Mouse (Mus musculus) limb, embryonic 14.5 days (tissue): ENCODE measurements around the gene Egfr. TPM values are rescaled to one million over a fixed set of nuclear protein-coding genes. Genes with fewer than 3 reads are reported as not detected.

Experiments used
- ATAC-seq: fragments of 200-750 bp; cut with Nextera tagmentation; 2 replicates; pipeline ENCODE4 v1.8.0; 2017; ENCODE audit warnings: low read depth, moderate number of reproducible peaks, moderate TSS enrichment; ENCODE audit not compliant: low FRiP score
- DNase-seq: peaks from one replicate; pipeline ENCODE4 v3.0.0-alpha.2; 2015; ENCODE audit warnings: low spot score
- H3K27ac ChIP-seq: fragments of 300-500 bp; sonication (generic); replicated peaks from 2 replicates; pipeline ENCODE4 v1.5.1; 2014; ENCODE audit warnings: low read depth, mild to moderate bottlenecking, low read length, moderate library complexity, mixed read lengths
- H3K27me3 ChIP-seq: fragments of 300-500 bp; sonication (generic); 2 replicates; pipeline ENCODE4 v1.6.1; 2014; ENCODE audit warnings: low read length, mixed read lengths; ENCODE audit not compliant: control insufficient read depth, insufficient read depth
- H3K36me3 ChIP-seq: fragments of 300-500 bp; sonication (generic); 2 replicates; pipeline ENCODE4 v1.6.1; 2014; ENCODE audit warnings: mild to moderate bottlenecking, low read length, moderate library complexity, mixed read lengths; ENCODE audit not compliant: control insufficient read depth, insufficient read depth
- H3K4me1 ChIP-seq: fragments of 300-500 bp; sonication (generic); 2 replicates; pipeline ENCODE4 v1.6.1; 2014; ENCODE audit warnings: antibody characterized with exemption, low read length, mixed read lengths; ENCODE audit not compliant: control insufficient read depth, insufficient read depth
- H3K4me2 ChIP-seq: fragments of 300-500 bp; sonication (generic); replicated peaks from 2 replicates; pipeline ENCODE4 v1.6.1; 2014; ENCODE audit warnings: low read depth, mild to moderate bottlenecking, low read length, moderate library complexity; ENCODE audit not compliant: severe bottlenecking
- H3K4me3 ChIP-seq: fragments of 300-500 bp; sonication (generic); replicated peaks from 2 replicates; pipeline ENCODE4 v1.5.1; 2014; ENCODE audit warnings: low read length
- H3K9ac ChIP-seq: fragments of 300-500 bp; sonication (generic); 2 replicates; pipeline ENCODE4 v1.6.1; 2014; ENCODE audit warnings: mild to moderate bottlenecking, low read depth, low read length, moderate library complexity; ENCODE audit not compliant: severe bottlenecking
- H3K9me3 ChIP-seq: fragments of 300-500 bp; sonication (generic); 2 replicates; pipeline ENCODE4 v1.6.1; 2016; ENCODE audit warnings: low read length; ENCODE audit not compliant: control insufficient read depth
- POLR2A ChIP-seq: fragments of 200-500 bp; IDR thresholded peaks from 2 replicates; pipeline ENCODE4 v1.8.0; 2012; ENCODE audit warnings: inconsistent platforms, mild to moderate bottlenecking, moderate library complexity, borderline replicate concordance; ENCODE audit not compliant: insufficient read depth, insufficient read length; ENCODE audit errors: extremely low read depth
- WGBS: fragments of 180-500 bp; shearing (Covaris S2); extraction: QIAGEN DNeasy Blood & Tissue Kit; methylation state at CpG from one replicate; pipeline ENCODE4 v1.1.7; 2014; 5-methylcytosine and 5-hydroxymethylcytosine counted together
- polyA plus RNA-seq, 2 experiments: library from polyadenylated mRNA; depleted of rRNA in 1 of 2; stranded (reverse) in 1 of 2; unstranded in 1 of 2; fragments of >200 nt; fragmentation: Nextera tagmentation in 1 of 2; extraction: Ambion mirVana in 1 of 2; gene quantifications; 2 replicates each; pipeline versions ENCODE4 v1.2.1 to v1.2.3; 2012 to 2014

Gene Egfr
- polyA plus RNA-seq, 2 experiments, result 19.8 to 35.8 TPM

DNA sequence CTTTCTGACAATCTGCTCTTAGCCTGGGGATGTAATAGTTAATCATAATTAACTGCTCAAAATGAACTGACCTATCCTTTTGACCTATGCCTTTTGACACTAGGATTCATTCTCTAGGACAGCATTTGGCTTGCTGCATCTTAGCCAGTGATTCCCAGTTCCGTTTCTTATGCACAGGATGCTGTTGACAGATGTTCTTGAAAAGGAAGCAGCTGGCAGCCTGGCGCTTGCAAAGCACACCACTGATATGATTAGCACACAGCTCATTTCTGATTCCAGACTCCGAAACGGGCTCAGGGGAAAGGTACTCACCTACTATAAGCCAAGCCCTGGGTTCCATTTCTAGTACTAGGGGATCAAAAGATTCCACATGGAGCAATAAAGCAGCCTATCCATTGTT is 20.7 kb downstream of the Egfr start:
- Histone ChIP-seq H3K4me1 (peaks cover 16% of the 10 kb centered on the region), H3K9me3 (no peaks in the 10 kb centered on the region), H3K4me2 (no peak overlapping the region), H3K36me3 (no peaks in the 10 kb centered on the region), H3K9ac (no peak overlapping the region), H3K27me3 (no peaks in the 10 kb centered on the region), H3K27ac (no peak overlapping the region), H3K4me3 (no peak overlapping the region)
- no peak for TF ChIP-seq POLR2A
- DNase-seq (no peak), ATAC-seq (no peak)
- WGBS, result 49% methylated on average over 4 of the region's 4 CpGs

DNA sequence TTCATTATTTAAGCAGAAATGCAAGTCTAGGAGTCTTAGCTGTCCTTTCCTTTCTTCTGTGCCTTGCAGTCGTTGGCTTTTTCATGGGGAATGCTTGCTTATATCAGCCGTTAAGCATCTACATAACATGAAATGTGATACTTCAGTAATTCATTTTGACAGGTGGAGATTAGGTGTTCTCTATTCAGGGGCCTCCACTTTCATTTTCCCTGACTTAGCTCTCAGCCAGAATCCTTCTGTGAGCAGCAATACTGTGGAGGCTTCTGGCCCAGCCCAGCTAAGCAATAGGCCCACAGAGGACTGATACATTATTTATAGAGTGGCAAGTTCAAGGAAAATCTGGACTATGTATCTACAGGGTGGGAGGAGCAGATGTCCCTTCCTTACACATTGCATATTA is 25.0 kb downstream of the Egfr start:
- Histone ChIP-seq H3K36me3 (no peaks in the 10 kb centered on the region), H3K27ac (no peak overlapping the region), H3K9ac (no peak overlapping the region), H3K4me3 (no peak overlapping the region), H3K4me1 (peaks cover 5% of the 10 kb centered on the region; the same call in 1 of the 2 replicates), H3K27me3 (no peaks in the 10 kb centered on the region), H3K4me2 (no peak overlapping the region), H3K9me3 (no peaks in the 10 kb centered on the region)
- ATAC-seq, result no peak
- 33% methylated on average over 2 of the region's 2 CpGs for WGBS
- DNase-seq, result peak; percentile 49
- TF ChIP-seq POLR2A, result no peak

DNA sequence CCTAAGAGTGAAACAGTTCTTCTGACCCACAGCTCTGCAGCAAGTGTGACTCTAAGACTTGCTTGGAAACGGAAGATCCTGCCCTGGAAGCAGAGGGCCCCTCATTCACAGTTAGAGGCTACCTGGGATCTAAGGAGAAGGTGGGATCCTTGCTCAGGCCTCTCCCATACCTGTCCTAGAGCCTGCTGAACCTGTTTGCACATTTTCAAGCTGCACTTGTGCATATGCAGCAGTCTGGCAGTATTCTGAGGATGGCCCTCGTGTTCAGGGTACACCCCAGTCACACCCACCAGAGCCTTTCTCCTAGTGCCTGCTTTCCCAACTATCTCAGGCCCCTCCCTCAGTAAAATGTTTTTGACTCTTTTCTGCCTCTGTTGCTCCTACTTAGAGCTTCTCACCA is 29.6 kb downstream of the Egfr start:
- Histone ChIP-seq H3K27ac (no peak overlapping the region), H3K4me1 (peaks cover 13% of the 10 kb centered on the region; the same call in 1 of the 2 replicates), H3K9me3 (no peaks in the 10 kb centered on the region), H3K4me3 (no peak overlapping the region), H3K4me2 (no peak overlapping the region), H3K9ac (no peak overlapping the region), H3K27me3 (no peaks in the 10 kb centered on the region), H3K36me3 (no peaks in the 10 kb centered on the region)
- ATAC-seq, result no peak
- no peak for TF ChIP-seq POLR2A
- WGBS, result 55% methylated on average over 2 of the region's 2 CpGs
- DNase-seq, result no peak

DNA sequence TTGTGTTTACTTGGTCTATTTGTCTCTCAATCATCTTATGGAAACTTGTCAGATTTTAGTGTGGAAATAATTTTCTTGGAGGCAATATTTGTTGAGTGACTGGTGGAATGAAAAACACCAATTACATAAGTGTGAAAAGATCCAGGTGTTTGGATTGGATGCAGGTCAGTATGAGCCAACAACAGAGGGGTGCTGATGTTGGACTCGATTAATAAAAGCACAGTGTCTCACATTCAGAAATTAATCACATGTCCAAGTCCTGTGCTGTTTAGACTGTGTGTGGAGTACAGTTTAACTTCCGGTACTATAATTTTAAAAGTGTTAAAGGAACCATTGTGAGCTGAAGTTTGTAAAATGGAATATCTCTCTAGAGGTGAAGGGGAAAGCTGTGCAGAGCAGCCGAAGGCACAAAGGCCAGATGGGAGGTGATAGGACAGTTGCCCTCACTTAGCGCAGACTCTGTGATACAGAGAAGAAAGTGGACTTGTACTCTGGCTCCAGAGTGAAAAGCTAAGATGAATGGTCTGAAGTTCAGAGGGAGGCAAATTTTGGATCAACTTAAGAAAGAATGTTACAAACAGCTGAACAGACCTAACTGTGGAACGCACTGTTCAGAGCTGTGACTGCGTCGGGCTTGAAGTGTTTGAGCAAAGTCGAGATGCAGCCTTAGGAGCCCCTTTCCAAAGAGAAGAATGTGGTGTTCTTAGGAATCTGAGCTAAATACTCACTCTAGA is 32.1 kb downstream of the Egfr start:
- peak; percentile 77; the same call in 1 of the 2 replicates for ATAC-seq
- H3K4me2 ChIP-seq, result no peak overlapping the region
- no peaks in the 10 kb centered on the region for H3K27me3 ChIP-seq
- no peak overlapping the region for H3K4me3 ChIP-seq
- TF ChIP-seq POLR2A, result no peak
- H3K9ac ChIP-seq, result no peak overlapping the region
- WGBS, result 64% methylated on average over 8 of the region's 8 CpGs
- H3K36me3 ChIP-seq, result no peaks in the 10 kb centered on the region
- H3K4me1 ChIP-seq, result 0 out of 2 replicates have a peak, but pooled peaks cover 9% of the 10 kb centered on the region
- H3K9me3 ChIP-seq, result no peaks in the 10 kb centered on the region
- DNase-seq, result peak; percentile 43
- H3K27ac ChIP-seq, result peak overlapping the region; percentile 70

DNA sequence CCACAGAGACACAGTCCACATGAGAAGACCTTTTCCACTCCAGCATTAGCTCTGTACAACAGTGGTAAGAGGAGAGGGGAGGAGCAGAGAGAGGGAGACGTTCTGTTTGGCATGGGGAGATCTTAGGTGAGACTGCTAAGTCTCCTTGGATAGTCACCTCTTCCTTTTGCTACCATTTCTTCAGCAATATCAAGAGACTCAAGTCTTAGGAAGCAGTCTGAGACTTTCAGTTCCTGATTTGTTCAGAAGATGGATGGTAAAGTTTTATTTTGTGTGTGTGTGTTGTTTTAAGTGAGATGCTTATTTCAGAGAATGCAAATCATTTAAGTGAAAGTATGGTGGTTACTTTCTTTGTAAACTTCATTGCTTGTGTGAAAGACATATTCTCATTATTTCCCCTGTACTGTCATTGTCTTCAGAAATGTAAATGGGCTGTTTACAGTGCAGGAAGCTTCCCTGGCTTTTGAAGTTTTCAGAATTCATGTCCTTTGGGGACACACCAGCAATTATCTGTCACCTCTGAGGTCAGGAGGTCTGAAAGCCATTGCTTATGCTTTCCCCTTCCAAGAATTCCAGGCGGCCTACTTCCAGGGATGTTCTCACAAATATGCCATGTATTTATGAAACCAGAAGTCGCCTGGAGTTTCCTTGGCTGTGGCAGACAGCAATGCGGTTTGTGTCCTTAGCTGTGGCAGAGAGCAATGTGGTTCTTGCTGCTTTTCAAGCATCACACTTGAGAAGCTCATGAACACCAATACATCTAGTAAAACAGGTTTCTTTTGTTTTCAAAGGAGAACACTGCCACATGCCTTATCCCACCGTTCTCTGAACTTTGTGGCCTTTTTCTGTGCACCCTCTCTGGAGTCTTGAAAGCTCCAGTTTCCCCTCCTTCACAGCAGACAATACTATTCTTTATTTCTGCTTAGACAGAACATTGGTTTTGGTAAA is 40.9 kb downstream of the Egfr start:
- DNase-seq (no peak), ATAC-seq (no peak)
- Histone ChIP-seq H3K36me3 (no peaks in the 10 kb centered on the region), H3K27me3 (no peaks in the 10 kb centered on the region), H3K27ac (0 out of 2 replicates have a peak overlapping the region, but pooled peaks have one; percentile 5), H3K4me3 (no peak overlapping the region), H3K4me2 (no peak overlapping the region), H3K4me1 (peaks cover 10% of the 10 kb centered on the region; the same call in 1 of the 2 replicates), H3K9me3 (no peaks in the 10 kb centered on the region), H3K9ac (no peak overlapping the region)
- no peak for TF ChIP-seq POLR2A
- WGBS, result 45% methylated on average over 5 of the region's 5 CpGs
